Mouse (Mus musculus) layer of hippocampus, adult 9-11 months (tissue): ENCODE measurements at regions not wholly inside any gene's neighbourhood (a gene's known extent, or its start where the extent isn't known, plus 50 kb on each side); places are given as distances from the start of the nearest gene placed in this dataset.

Source experiments
- DNase-seq: peaks from one replicate; pipeline ENCODE4 v3.0.0; 2022

- no peak for DNase-seq
Measured at GRCm38 (mm10) chr9:115623948-115624347, 285.3 kb upstream of the Gadl1 start.

GRCm38 (mm10) chr9:115624721-115625496 is 284.3 kb upstream of the Gadl1 start:
- DNase-seq: no peak

- DNase-seq: no peak
Measured at GRCm38 (mm10) chr9:115627551-115627950, 281.7 kb upstream of the Gadl1 start.

DNA sequence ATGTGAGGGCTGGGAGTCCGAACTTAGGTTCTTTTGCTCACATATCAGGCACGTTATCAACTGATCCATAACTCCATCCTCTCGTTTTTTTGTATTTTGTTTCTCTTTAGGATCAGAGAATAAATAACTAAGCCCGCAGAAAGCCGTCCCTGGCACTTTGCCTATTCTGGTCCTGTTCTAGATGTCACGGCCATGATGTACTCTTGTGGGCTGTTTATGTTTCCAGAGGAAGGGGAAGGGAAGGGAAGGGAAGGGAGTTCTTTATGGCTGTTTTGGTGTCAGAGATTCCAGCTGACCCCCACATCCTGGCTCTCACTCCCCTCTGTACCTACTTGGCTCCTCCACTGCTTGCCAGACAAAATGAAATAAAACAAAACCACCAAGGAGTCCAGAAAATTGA is 272.1 kb upstream of the Gadl1 start:
- no peak for DNase-seq

DNA sequence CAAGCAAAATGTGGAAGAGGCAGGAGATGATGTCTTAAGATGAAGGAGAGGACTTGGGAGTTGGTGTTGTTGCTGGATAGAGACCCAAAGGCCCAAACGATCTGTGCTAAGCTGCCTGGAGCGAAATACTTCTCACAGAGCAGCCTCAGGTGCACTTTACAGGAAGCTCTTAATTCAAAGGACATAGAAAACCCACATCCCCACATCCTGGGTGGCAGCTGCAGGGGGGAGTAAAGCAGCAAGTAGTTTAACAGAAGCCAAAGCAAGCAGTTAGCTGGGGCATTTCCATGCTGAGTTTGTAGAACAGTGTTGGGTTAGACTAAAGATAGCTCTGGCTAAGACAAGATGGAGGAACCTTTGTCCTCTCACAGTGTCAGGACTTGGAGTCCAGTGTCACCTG is 268.5 kb upstream of the Gadl1 start:
- no peak for DNase-seq

GRCm38 (mm10) chr9:115642032-115642431 is 267.2 kb upstream of the Gadl1 start:
- no peak for DNase-seq

DNA sequence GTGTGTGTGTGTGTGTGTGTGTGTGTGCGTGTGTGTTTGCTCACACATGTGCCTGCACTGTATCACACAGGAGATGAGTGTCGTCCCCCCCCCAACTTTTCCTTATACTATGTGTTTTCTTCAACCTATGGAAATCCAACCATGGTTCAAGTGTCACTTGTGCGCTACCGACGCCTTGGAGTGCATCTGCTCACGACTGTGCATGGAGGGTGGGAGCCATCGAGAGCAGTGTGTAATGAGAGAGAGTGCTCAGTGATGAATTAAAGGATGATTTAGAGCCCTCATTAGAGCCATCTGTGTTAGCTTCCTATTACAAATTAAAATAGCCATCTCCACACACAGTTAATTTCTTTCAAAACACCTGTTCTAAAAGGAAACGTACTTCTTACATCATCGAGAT is 264.3 kb upstream of the Gadl1 start:
- DNase-seq: no peak

DNA sequence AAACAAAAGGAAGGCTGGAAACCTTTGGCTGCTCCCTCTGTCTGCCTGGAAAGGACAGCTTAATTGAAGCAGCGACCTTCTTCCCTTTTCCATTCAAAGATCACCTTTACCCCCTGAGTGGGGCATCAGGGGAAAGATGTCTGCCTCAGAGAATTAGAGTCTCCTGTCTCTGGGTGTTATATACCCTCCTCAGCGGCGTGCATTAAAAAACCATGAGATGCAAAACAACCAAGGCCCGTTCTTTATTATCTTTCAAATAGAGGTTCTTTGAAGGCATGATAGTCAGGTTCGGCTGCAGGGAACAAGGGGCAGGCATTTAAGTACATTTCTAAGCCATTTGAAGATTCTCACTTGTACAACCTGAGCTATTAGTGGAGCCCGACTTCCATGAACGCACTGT is 263.0 kb upstream of the Gadl1 start:
- DNase-seq: no peak

- DNase-seq: peak; percentile 75
Measured at GRCm38 (mm10) chr9:115651708-115652107, 257.5 kb upstream of the Gadl1 start.

GRCm38 (mm10) chr9:115653116-115653515 is 256.1 kb upstream of the Gadl1 start:
- DNase-seq: no peak

DNA sequence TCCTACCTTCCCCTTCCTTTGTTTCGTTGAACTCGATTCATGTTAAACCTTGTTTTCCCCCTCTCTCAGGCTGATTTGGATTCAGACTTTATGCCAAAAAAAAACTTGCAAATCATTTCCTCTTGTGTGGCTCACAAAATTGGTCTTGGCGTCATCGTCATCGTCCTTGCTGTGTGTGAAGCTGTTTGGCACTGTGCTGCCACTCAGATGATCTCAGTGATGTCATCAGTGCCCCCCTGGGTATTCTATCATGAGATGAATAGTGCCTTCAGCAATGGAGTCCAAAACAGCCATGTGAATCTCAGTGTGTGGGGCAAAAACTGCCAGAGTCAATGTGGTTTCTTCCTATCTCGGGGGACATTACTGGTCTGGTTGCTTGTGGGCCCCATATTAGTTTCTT is 254.3 kb upstream of the Gadl1 start:
- DNase-seq: no peak

GRCm38 (mm10) chr9:115656538-115656937 is 252.7 kb upstream of the Gadl1 start:
- DNase-seq: no peak

DNA sequence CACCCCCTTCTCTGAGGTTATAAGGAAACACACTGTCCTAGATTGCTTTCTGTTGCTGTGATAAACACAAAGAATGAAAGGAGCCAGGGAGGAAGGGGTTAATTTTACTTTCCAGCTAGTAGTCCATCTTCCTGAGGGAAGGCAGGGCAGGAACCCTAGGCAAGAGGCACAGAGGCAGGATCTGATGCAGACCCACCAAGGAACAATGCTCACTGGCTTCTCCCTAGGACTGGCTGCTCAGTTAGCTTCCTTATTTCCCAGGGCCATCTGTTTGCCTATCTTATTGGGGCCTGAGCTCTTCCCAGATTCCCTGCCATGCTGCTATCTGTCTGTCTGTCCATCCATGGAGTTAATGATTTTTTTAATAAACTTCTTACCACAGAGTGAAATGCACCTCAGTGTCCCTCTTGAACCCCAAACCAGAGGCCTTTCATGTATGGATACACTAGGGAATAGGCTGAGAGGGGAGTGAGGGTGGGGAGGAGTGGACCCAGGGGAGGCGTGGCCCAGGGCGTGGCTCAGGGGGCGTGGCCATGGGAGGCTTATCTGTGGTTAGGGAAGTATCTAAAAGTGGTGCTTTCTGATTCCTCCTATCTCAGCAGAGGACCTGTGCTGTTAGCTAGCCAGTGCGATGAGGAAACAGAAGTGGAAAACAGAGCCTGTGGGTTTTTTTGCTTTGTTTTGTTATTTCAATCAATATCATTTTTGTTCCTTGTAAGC is 252.1 kb upstream of the Gadl1 start:
- DNase-seq: no peak

DNA sequence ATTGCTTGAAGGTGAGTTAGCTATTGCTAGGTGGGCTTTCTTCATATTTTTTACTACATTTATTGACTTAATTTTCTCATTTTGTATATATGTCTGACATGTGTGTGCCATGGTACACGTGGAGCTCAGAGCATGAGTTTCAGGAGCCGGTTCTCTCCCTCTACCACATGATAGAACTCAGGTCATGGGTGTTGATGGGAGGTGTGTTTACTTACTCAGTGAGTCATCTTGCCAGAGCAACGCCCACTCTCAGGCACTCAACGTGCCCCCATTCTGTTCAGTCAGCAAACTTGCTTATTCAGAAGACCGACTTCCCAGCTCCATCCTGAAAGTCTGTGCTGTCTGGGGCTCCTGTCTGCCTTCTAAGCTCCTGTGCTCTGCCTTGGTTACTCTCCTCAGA is 250.8 kb upstream of the Gadl1 start:
- DNase-seq: no peak

GRCm38 (mm10) chr9:115660371-115660770 is 248.9 kb upstream of the Gadl1 start:
- DNase-seq: no peak

- no peak for DNase-seq
Measured at GRCm38 (mm10) chr9:115661834-115662425, 247.3 kb upstream of the Gadl1 start.

DNA sequence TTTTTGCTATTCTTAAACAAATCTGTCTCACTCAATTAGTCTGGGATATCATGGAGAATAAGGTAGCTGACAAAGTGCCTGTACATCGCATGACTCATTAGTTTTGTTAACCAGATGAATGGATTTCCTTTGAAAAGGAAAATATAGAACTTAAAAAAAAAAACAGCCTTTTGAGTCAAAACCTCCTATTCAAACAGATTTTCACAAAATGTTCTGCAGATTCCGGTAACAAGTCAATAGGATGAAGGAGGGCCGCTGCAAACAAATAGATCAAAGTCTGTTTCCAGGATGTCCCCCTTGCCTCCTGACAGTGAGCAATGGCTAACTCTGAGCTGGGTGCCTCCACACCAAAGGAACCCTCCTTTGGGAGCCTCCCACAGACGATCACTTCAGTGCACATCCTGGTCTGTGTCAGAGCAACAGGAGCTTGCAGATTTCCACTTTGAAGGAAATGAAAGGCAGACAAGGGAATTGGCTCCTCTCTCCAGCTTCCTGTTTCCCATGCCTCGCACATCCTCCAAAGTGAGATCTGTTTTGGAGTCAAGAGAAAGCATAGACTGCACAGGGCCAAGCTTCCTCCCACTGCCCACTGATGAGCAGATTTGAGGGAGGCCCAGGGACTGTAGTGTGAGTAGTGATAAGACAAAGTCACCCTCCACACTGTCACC is 243.8 kb upstream of the Gadl1 start:
- no peak for DNase-seq

- no peak for DNase-seq
Measured at GRCm38 (mm10) chr9:115666530-115666929, 242.7 kb upstream of the Gadl1 start.

- DNase-seq: no peak
Measured at GRCm38 (mm10) chr9:115680703-115681576, 228.3 kb upstream of the Gadl1 start.

DNA sequence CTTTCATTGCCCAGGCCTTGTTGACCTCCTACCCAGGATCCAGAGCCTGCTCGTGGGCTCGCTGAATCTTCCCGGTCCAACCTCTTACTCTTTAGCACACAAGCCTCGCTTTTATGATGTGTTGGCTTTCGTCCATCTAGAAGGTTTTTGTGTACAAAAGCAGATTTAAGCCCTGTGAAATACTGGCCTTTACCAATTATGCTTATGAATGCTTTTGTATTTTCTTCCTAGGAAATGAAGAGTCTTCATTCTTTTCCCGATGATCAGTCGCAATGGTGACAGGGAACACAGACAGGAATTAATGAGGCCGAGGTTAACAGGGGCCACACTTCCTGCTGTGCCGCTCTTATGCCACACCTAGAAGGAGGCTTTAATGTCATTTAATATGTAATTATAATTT is 227.4 kb upstream of the Gadl1 start:
- DNase-seq: no peak

DNA sequence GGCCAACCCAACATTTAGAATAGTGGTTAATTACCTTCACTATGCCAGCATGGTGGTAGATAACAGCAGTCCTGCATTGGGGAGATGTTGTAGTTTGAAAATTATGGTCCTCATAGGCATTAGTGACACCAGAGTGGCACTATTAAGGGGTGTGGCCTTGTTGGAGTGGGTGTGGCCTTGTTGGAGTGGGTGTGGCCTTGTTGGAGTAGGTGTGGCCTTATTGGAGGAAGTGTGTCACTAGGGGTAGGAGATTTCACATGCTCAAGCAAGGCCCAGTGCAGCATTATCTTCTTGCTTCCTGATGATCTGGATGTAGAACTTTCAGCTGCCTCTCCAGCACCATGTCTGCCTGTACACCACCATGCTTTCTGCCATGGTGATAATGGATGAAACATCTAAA is 225.3 kb upstream of the Gadl1 start:
- no peak for DNase-seq

DNA sequence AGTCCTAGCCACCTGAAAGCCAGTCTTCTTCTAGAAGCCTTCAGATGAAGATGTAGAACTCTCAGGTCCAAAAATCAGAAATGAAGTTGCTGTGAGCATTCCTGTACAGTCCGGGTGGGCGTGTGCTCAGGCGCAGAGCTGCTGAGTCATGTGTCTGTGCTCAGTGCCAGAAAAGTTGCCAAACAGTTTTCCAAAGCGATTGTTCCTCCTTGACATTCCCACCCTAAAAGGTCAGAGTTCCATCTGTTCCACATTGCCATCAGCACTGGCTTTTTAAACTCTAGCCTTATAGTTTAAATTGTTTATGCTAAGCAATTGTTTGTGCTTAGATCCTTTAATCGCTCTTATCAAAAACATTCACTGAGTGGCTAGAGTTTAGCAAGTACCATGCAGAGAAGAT is 222.7 kb upstream of the Gadl1 start:
- DNase-seq: no peak

GRCm38 (mm10) chr9:115692837-115693236 is 216.4 kb upstream of the Gadl1 start:
- DNase-seq: no peak
